Mouse (Mus musculus): ENCODE measurements around the gene Ccdc12.

DNA sequence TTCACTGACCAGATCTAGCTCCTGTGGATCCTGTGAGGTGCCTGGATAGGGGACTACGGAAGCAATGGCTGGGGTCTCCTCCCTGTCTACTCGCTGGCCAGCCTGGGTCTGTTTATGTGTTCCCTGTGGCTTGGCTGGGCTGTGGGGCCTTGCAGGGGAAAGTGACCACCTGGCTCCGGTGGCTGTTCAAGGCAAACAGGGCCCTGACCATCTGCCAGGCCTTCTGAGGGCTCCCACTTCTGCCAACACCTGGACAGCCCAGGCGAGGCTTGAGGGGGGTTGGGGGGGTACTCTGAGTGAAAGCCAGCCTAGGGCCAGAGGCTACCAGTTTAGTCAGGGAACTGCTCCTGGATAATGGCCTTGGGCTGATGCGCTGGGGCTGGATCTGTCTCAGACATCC, 63.7 kb downstream of the Ccdc12 start:
- TF ChIP-seq CTCF (conservative IDR thresholded peaks at IDR 0.05; ENCODE audit: low read length) (no peak), POU5F1 (IDR thresholded peaks at IDR 0.05; ENCODE audit: borderline replicate concordance, low read length) (no peak), NANOG (IDR thresholded peaks at IDR 0.05; ENCODE audit: borderline replicate concordance, low read length) (no peak)
